Mouse (Mus musculus) ES-Bruce4 (cell line): Measurements from ENCODE around the gene Eif3k.

Experiments used
- EP300 ChIP-seq: IDR thresholded peaks from 2 replicates; pipeline ENCODE4 v1.6.1; 2011; ENCODE audit warnings: low read depth, low read length; ENCODE audit not compliant: insufficient read depth
- POLR2A ChIP-seq: IDR thresholded peaks from one replicate; pipeline ENCODE4 v1.8.1; 2011; ENCODE audit warnings: low read length; ENCODE audit not compliant: insufficient read depth

- TF ChIP-seq EP300 (no peak), POLR2A (no peak)
Observed at GRCm38 (mm10) chr7:28952786-28953185, 28.9 kb downstream of the Eif3k start.
